Mouse (Mus musculus): ENCODE data around the gene Haus3. TPM values are rescaled to one million over a fixed set of nuclear protein-coding genes. Genes with fewer than 3 reads are reported as not detected.

The Haus3 gene
- total and polyA plus RNA-seq, 3 experiments: 0.92 to 4.8 (median 3.2) TPM

GRCm38 (mm10) chr5:34198615-34199014 is 29.3 kb upstream of the Haus3 start:
- Histone ChIP-seq H3K27ac (no peak overlapping the region), H3K4me1 (ENCODE audit: control insufficient read depth, insufficient read depth, low read length) (no peaks in the 10 kb centered on the region), H3K36me3 (ENCODE audit: control insufficient read depth, insufficient read depth, low read length) (no peaks in the 10 kb centered on the region), H3K4me3 (no peak overlapping the region), H3K9ac (ENCODE audit: low read depth, low read length) (no peak overlapping the region), H3K79me2 (replicated peaks; ENCODE audit: control insufficient read depth, insufficient read depth, low read length) (no peaks in the 10 kb centered on the region), H3K27me3 (ENCODE audit: control insufficient read depth, insufficient read depth, low read length) (no peaks in the 10 kb centered on the region)
- 91% methylated on average over 6 of the region's 6 CpGs for WGBS
- intact Hi-C loops (cut with DNase I): no loop called here
- DNase-seq: no peak
- TF ChIP-seq CTCF (IDR thresholded peaks at IDR 0.05) (no peak), EP300 (IDR thresholded peaks at IDR 0.05; ENCODE audit: insufficient read depth, low read depth, low read length) (no peak), POLR2A (IDR thresholded peaks at IDR 0.05; ENCODE audit: insufficient read depth, low read depth, low read length) (no peak)

GRCm38 (mm10) chr5:34197243-34197642 is 27.9 kb upstream of the Haus3 start:
- Histone ChIP-seq H3K79me2 (replicated peaks; ENCODE audit: control insufficient read depth, insufficient read depth, low read length) (no peaks in the 10 kb centered on the region), H3K27ac (no peak overlapping the region), H3K9ac (ENCODE audit: low read depth, low read length) (no peak overlapping the region), H3K4me1 (ENCODE audit: control insufficient read depth, insufficient read depth, low read length) (no peaks in the 10 kb centered on the region), H3K36me3 (ENCODE audit: control insufficient read depth, insufficient read depth, low read length) (no peaks in the 10 kb centered on the region), H3K4me3 (no peak overlapping the region), H3K27me3 (ENCODE audit: control insufficient read depth, insufficient read depth, low read length) (no peaks in the 10 kb centered on the region)
- 66% methylated on average over 4 of the region's 4 CpGs for WGBS
- TF ChIP-seq CTCF (IDR thresholded peaks at IDR 0.05): no peak
- TF ChIP-seq EP300 (IDR thresholded peaks at IDR 0.05; ENCODE audit: insufficient read depth, low read depth, low read length): no peak
- TF ChIP-seq POLR2A (IDR thresholded peaks at IDR 0.05; ENCODE audit: insufficient read depth, low read depth, low read length): no peak
- intact Hi-C loops (cut with DNase I): no loop called here
- no peak for DNase-seq

GRCm38 (mm10) chr5:34196423-34196822 is 27.1 kb upstream of the Haus3 start:
- Histone ChIP-seq H3K9ac (ENCODE audit: low read depth, low read length) (no peak overlapping the region), H3K4me1 (ENCODE audit: control insufficient read depth, insufficient read depth, low read length) (no peaks in the 10 kb centered on the region), H3K27ac (no peak overlapping the region), H3K79me2 (replicated peaks; ENCODE audit: control insufficient read depth, insufficient read depth, low read length) (no peaks in the 10 kb centered on the region), H3K36me3 (ENCODE audit: control insufficient read depth, insufficient read depth, low read length) (no peaks in the 10 kb centered on the region), H3K4me3 (no peak overlapping the region), H3K27me3 (ENCODE audit: control insufficient read depth, insufficient read depth, low read length) (no peaks in the 10 kb centered on the region)
- intact Hi-C loops (cut with DNase I): loop anchor here (1.0 kb wide), 1 partner anchor 99 kb away; no protein-coding TSS in a partner anchor
- 83% methylated on average over 7 of the region's 7 CpGs for WGBS
- TF ChIP-seq POLR2A (IDR thresholded peaks at IDR 0.05; ENCODE audit: insufficient read depth, low read depth, low read length) (no peak), EP300 (IDR thresholded peaks at IDR 0.05; ENCODE audit: insufficient read depth, low read depth, low read length) (no peak), CTCF (IDR thresholded peaks at IDR 0.05) (no peak)
- DNase-seq: no peak

GRCm38 (mm10) chr5:34195786-34196185 is 26.5 kb upstream of the Haus3 start:
- DNase-seq: no peak
- no peak overlapping the region for H3K4me3 ChIP-seq
- no peaks in the 10 kb centered on the region for H3K79me2 ChIP-seq (replicated peaks; ENCODE audit: control insufficient read depth, insufficient read depth, low read length)
- H3K27ac ChIP-seq: no peak overlapping the region
- H3K9ac ChIP-seq (ENCODE audit: low read depth, low read length): no peak overlapping the region
- H3K27me3 ChIP-seq (ENCODE audit: control insufficient read depth, insufficient read depth, low read length): no peaks in the 10 kb centered on the region
- H3K4me1 ChIP-seq (ENCODE audit: control insufficient read depth, insufficient read depth, low read length): no peaks in the 10 kb centered on the region
- H3K36me3 ChIP-seq (ENCODE audit: control insufficient read depth, insufficient read depth, low read length): no peaks in the 10 kb centered on the region
- WGBS: 95% methylated on average over 12 of the region's 12 CpGs
- no peak for TF ChIP-seq CTCF (IDR thresholded peaks at IDR 0.05)
- no peak for TF ChIP-seq EP300 (IDR thresholded peaks at IDR 0.05; ENCODE audit: insufficient read depth, low read depth, low read length)
- no peak for TF ChIP-seq POLR2A (IDR thresholded peaks at IDR 0.05; ENCODE audit: insufficient read depth, low read depth, low read length)
- intact Hi-C loops (cut with DNase I): loop anchor here (1.0 kb wide), 1 partner anchor 98 kb away; no protein-coding TSS in a partner anchor

- Histone ChIP-seq H3K27ac (no peak overlapping the region), H3K9ac (ENCODE audit: low read depth, low read length) (no peak overlapping the region), H3K4me3 (no peak overlapping the region), H3K4me1 (ENCODE audit: control insufficient read depth, insufficient read depth, low read length) (no peaks in the 10 kb centered on the region), H3K27me3 (ENCODE audit: control insufficient read depth, insufficient read depth, low read length) (no peaks in the 10 kb centered on the region), H3K36me3 (ENCODE audit: control insufficient read depth, insufficient read depth, low read length) (no peaks in the 10 kb centered on the region), H3K79me2 (replicated peaks; ENCODE audit: control insufficient read depth, insufficient read depth, low read length) (no peaks in the 10 kb centered on the region)
- no peak for DNase-seq
- intact Hi-C loops (cut with DNase I): loop anchor here (5.0 kb wide), 1 partner anchor 53 kb away; no protein-coding TSS in a partner anchor
- 67% methylated on average over 6 of the region's 6 CpGs for whole genome bisulfite sequencing
- TF ChIP-seq POLR2A (IDR thresholded peaks at IDR 0.05; ENCODE audit: insufficient read depth, low read depth, low read length) (no peak), EP300 (IDR thresholded peaks at IDR 0.05; ENCODE audit: insufficient read depth, low read depth, low read length) (no peak), CTCF (IDR thresholded peaks at IDR 0.05) (no peak)
Measured at GRCm38 (mm10) chr5:34194975-34195662, 25.8 kb upstream of the Haus3 start.

GRCm38 (mm10) chr5:34194426-34194825 is 25.1 kb upstream of the Haus3 start:
- Histone ChIP-seq H3K4me1 (ENCODE audit: control insufficient read depth, insufficient read depth, low read length) (peaks cover 4% of the 10 kb centered on the region), H3K36me3 (ENCODE audit: control insufficient read depth, insufficient read depth, low read length) (no peaks in the 10 kb centered on the region), H3K27ac (no peak overlapping the region), H3K79me2 (replicated peaks; ENCODE audit: control insufficient read depth, insufficient read depth, low read length) (no peaks in the 10 kb centered on the region), H3K9ac (ENCODE audit: low read depth, low read length) (no peak overlapping the region), H3K27me3 (ENCODE audit: control insufficient read depth, insufficient read depth, low read length) (no peaks in the 10 kb centered on the region), H3K4me3 (no peak overlapping the region)
- 59% methylated on average over 1 of the region's 1 CpGs for WGBS
- intact Hi-C loops (cut with DNase I): loop anchor here (5.0 kb wide), 1 partner anchor 52 kb away; no protein-coding TSS in a partner anchor
- DNase-seq: no peak
- TF ChIP-seq CTCF (IDR thresholded peaks at IDR 0.05): no peak
- TF ChIP-seq EP300 (IDR thresholded peaks at IDR 0.05; ENCODE audit: insufficient read depth, low read depth, low read length): no peak
